Comparison of ENCODE assay signal across 9 mouse cellular contexts in the genomic region with DNA sequence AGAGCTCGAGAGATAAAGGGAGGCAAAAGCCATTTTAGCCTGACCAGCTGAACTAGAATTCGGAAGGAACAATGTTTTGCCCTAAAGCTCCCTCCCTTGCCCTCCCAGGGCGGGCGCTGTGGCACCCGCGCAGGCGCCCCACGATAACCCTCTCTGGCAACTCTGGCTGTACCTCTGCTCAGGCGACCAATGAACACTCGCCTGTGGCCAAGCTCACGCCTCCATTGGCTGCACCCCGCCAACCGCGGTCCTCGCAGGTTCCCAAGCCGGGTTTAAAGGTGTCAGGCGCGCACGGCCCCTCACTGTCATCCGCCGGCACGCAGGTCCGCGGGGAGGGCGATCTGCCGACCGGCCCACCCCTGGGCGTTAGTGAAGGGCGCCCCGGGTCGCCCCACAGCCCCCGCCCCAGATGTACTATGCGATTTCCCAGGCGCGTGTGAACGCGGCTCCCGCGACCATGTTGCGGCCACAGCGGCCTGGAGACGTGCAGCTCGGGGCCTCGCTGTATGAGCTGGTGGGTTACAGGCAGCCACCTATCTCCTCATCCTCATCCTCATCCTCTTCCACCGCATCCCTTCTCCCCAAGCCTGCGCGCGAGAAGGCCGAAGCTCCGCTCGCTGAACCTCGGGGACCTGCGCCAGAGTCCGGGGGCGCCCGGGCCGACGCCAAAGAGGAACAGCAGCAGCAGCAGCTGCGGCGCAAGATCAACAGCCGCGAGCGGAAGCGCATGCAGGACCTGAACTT. TPM values are rescaled to one million over a fixed set of nuclear protein-coding genes. Genes with fewer than 3 reads are reported as not detected.
A peak's percentile ranks its signal among the peaks of the same experiment; 100 is the strongest.
DNase-seq lines count a peak whose midpoint lies in the region; ATAC-seq and TF ChIP-seq lines count a peak whose summit lies in the region.
"Had no signal": no experiment of that assay in that cellular context is flagged by ENCODE, and none has a peak within 500 bp of the region (broad histone marks: within the 10 kb centered on the region; RNA-seq: fewer than 3 reads in every experiment).

A gene (plus strand): TSS at position 305 of the 744 bp plus-strand sequence.

- peak within 1 kb of the TSS; percentile 85 for H3K4me3 ChIP-seq in ES-Bruce4 (ENCODE audit: low read depth, low read length)
- peak within 1 kb of the TSS; percentile 48 for H3K4me3 ChIP-seq in forebrain, embryonic 16.5 days (replicated peaks; ENCODE audit: low read length)
- peak within 1 kb of the TSS; percentile 56 for H3K4me3 ChIP-seq in layer of hippocampus, adult 2 months
- H3K4me3 ChIP-seq in liver, embryonic 16.5 days (ENCODE audit: low read depth, low read length): peak within 1 kb of the TSS; percentile 28

- H3K27ac ChIP-seq in ES-Bruce4 (ENCODE audit: insufficient read depth, low read length): peak within 1 kb of the TSS; percentile 73
- H3K27ac ChIP-seq in forebrain, embryonic 16.5 days (ENCODE audit: low read length): no peak within 1 kb of the TSS
- H3K27ac ChIP-seq in layer of hippocampus, adult 2 months: peak within 1 kb of the TSS; percentile 85
- H3K27ac ChIP-seq in liver, embryonic 16.5 days (ENCODE audit: low read length): no peak within 1 kb of the TSS

- peak within 1 kb of the TSS; percentile 77 for H3K9ac ChIP-seq in ES-Bruce4 (ENCODE audit: low read depth, poor library complexity, severe bottlenecking)
- H3K9ac ChIP-seq in forebrain, embryonic 16.5 days (replicated peaks; ENCODE audit: low read depth, low read length): peak within 1 kb of the TSS; percentile 19; the same call in 1 of the 2 replicates
- H3K9ac ChIP-seq in liver, embryonic 16.5 days (ENCODE audit: low read depth, low read length): no peak within 1 kb of the TSS

- 0 out of 2 replicates have a peak, but pooled peaks have one; percentile 49 for ATAC-seq in cerebellum, adult (ENCODE audit: insufficient number of reproducible peaks, low FRiP score, low TSS enrichment)
- ATAC-seq in forebrain, embryonic 16.5 days: peak; percentile 93
- ATAC-seq in liver, embryonic 16.5 days (ENCODE audit: low read depth): peak; percentile 82

- TF ChIP-seq CTCF in ES-Bruce4 (IDR thresholded peaks at IDR 0.05; ENCODE audit: low read depth, low read length): no peak
- TF ChIP-seq CTCF in layer of hippocampus, adult 2 months (conservative IDR thresholded peaks at IDR 0.05): no peak

- no peaks in the 10 kb centered on the region for H3K9me3 ChIP-seq in ES-Bruce4 (replicated peaks; ENCODE audit: control insufficient read depth, insufficient read depth, low read length, poor library complexity, severe bottlenecking)
- no peaks in the 10 kb centered on the region for H3K9me3 ChIP-seq in forebrain, embryonic 16.5 days (ENCODE audit: control insufficient read depth, low read length)
- no peaks in the 10 kb centered on the region for H3K9me3 ChIP-seq in liver, embryonic 16.5 days (replicated peaks; ENCODE audit: control insufficient read depth, low read length)

- no peaks in the 10 kb centered on the region for H3K4me1 ChIP-seq in ES-Bruce4 (ENCODE audit: control insufficient read depth, insufficient read depth, low read length)
- H3K4me1 ChIP-seq in forebrain, embryonic 16.5 days (replicated peaks; ENCODE audit: control insufficient read depth, insufficient read depth, low read length): peaks cover 22% of the 10 kb centered on the region
- H3K4me1 ChIP-seq in liver, embryonic 16.5 days (ENCODE audit: control insufficient read depth, low read depth, low read length): peaks cover 3% of the 10 kb centered on the region; the same call in 1 of the 2 replicates

- under 1% methylated on average over 58 of the region's 64 CpGs for WGBS in forebrain, embryonic 16.5 days
- 1% methylated on average over 64 of the region's 64 CpGs for WGBS in liver, embryonic 16.5 days (ENCODE audit: insufficient replicate concordance)

- DNase-seq in heart, postnatal 14 days: peak; percentile 49 to 53
- peak; percentile 68 to 71 for DNase-seq in layer of hippocampus, adult 2 months (ENCODE audit: low spot score in 2 of 2)
- DNase-seq in ovary, postnatal 36 days (ENCODE audit: low spot score): peak; percentile 37
- DNase-seq in adipocyte (ENCODE audit: low spot score): no peak

- intact Hi-C loops in heart, postnatal 14 days (cut with DNase I): no loop called here

- no peaks in the 10 kb centered on the region for H3K36me3 ChIP-seq in ES-Bruce4 (ENCODE audit: control insufficient read depth, insufficient read depth, low read length, poor library complexity, severe bottlenecking)
- H3K36me3 ChIP-seq in forebrain, embryonic 16.5 days (ENCODE audit: control insufficient read depth, insufficient read depth): no peaks in the 10 kb centered on the region
- no peaks in the 10 kb centered on the region for H3K36me3 ChIP-seq in liver, embryonic 16.5 days (ENCODE audit: control insufficient read depth, insufficient read depth)
- H3K36me3 ChIP-seq: G1E had no signal

- no peak for TF ChIP-seq EP300 in ES-Bruce4 (IDR thresholded peaks at IDR 0.05; ENCODE audit: insufficient read depth, low read depth, low read length)

- no peaks in the 10 kb centered on the region for H3K27me3 ChIP-seq in ES-Bruce4 (ENCODE audit: control insufficient read depth, insufficient read depth, low read length, poor library complexity, severe bottlenecking)
- H3K27me3 ChIP-seq in forebrain, embryonic 16.5 days (replicated peaks; ENCODE audit: control insufficient read depth, insufficient read depth, low read length): peaks cover 89% of the 10 kb centered on the region
- peaks cover 77% of the 10 kb centered on the region for H3K27me3 ChIP-seq in liver, embryonic 16.5 days (ENCODE audit: control insufficient read depth, insufficient read depth, low read depth, low read length)

- TF ChIP-seq POLR2A in ES-Bruce4 (IDR thresholded peaks at IDR 0.05; ENCODE audit: insufficient read depth, low read length): peak; percentile 83

- peak within 1 kb of the TSS; percentile 92 for H3K4me2 ChIP-seq in forebrain, embryonic 16.5 days (ENCODE audit: low read length)
- H3K4me2 ChIP-seq in liver, embryonic 16.5 days (ENCODE audit: low read depth, low read length): peak within 1 kb of the TSS; percentile 37

RNA-seq across cellular contexts. Expression of the gene that starts here (rescaled TPM):
- polyA plus RNA-seq in ES-Bruce4 (2011; ENCODE audit: insufficient read depth, insufficient read length, low read depth, missing spikeins): 43.8 and 44.3 TPM in 2 replicates
- polyA plus RNA-seq in forebrain, embryonic 16.5 days (2015; fragmentation: Nextera tagmentation; extraction: Ambion mirVana): 32.3 and 39.7 TPM in 2 replicates
- not detected for total RNA-seq in heart, postnatal 14 days (2021)
- total RNA-seq in layer of hippocampus, adult 2 months (2021): 100 to 1,000 TPM in 1 of 2 experiments, 10 to 100 TPM in 1; 95.9 to 105 TPM
- 0.05 and 0.07 TPM in 2 replicates for polyA plus RNA-seq in liver, embryonic 16.5 days (2015; fragmentation: Nextera tagmentation; extraction: Ambion mirVana)
- total RNA-seq: G1E had no signal
- polyA plus RNA-seq: G1E had no signal

Comparison
In these comparisons a context has a peak if more than half of its experiments do, and no peak if none do; other contexts are left out.
1. RNA of the gene that starts here (total RNA-seq): 95.9 to 105 TPM in layer of hippocampus, adult 2 months; not detected in heart, postnatal 14 days; every median in the first group is over 10 times any median in the second.
2. RNA of the gene that starts here (polyA plus RNA-seq): 43.8 to 44.3 TPM in ES-Bruce4 and 32.3 to 39.7 TPM in forebrain, embryonic 16.5 days; 0.05 to 0.07 TPM in liver, embryonic 16.5 days; every median in the first group is over 10 times any median in the second.
3. Peak in DNase-seq in heart, postnatal 14 days; RNA of the gene not detected or under 1 TPM.
4. Peak in ATAC-seq, H3K4me3 ChIP-seq and H3K4me2 ChIP-seq in liver, embryonic 16.5 days; RNA of the gene not detected or under 1 TPM.
5. H3K27ac ChIP-seq: peak in ES-Bruce4 (single experiment) and layer of hippocampus, adult 2 months (single experiment); none in forebrain, embryonic 16.5 days (single experiment) and liver, embryonic 16.5 days (single experiment).
6. H3K4me3 ChIP-seq: peak in every context shown above with its lines; median percentile 85 in ES-Bruce4; 56 in layer of hippocampus, adult 2 months; 48 in forebrain, embryonic 16.5 days; 28 in liver, embryonic 16.5 days.
7. Peak in every context shown above with its lines, with median percentiles within 50 percentile points of each other: ATAC-seq.